Mouse (Mus musculus) lung, postnatal 0 days (tissue): ENCODE results near the gene Atp1b2.

Experiments
- CTCF ChIP-seq: IDR thresholded peaks from 2 replicates; pipeline ENCODE4 v1.5.1; 2016; ENCODE audit warnings: antibody characterized with exemption, mild to moderate bottlenecking
- EP300 ChIP-seq: IDR thresholded peaks from 2 replicates; pipeline ENCODE4 v1.6.1; 2016; ENCODE audit warnings: antibody characterized with exemption, mild to moderate bottlenecking, control low read depth

- no peak for TF ChIP-seq EP300
- TF ChIP-seq CTCF, result no peak
These were observed 5.6 kb downstream of the Atp1b2 start for GRCm38 (mm10) chr11:69600098-69600497.
